Mouse (Mus musculus): ENCODE measurements around the gene Tmtc1.

GRCm38 (mm10) chr6:148338326-148338957 lies 105.7 kb downstream of the Tmtc1 start:
- no peak for TF ChIP-seq EP300 (optimal IDR thresholded peaks at IDR 0.05)
- no peak for TF ChIP-seq CTCF (IDR thresholded peaks at IDR 0.05; ENCODE audit: low read depth)

All from stomach, postnatal 0 days (tissue).